Mouse (Mus musculus) CH12.LX (cell line): ENCODE results near the gene Ccnl2. TPM values are rescaled to one million over a fixed set of nuclear protein-coding genes. Genes with fewer than 3 reads are reported as not detected.

Source experiments
- DNase-seq: peaks from one replicate; pipeline ENCODE4 v3.0.0-alpha.2; 2013; ENCODE audit errors: extremely low read depth
- H3K27ac ChIP-seq: 2 replicates; pipeline ENCODE4 v1.5.1; 2012; ENCODE audit warnings: low read depth, mild to moderate bottlenecking, control low read depth, moderate library complexity; ENCODE audit not compliant: insufficient read depth
- H3K27me3 ChIP-seq: replicated peaks from 2 replicates; pipeline ENCODE3; 2012; ENCODE audit warnings: inconsistent platforms
- H3K36me3 ChIP-seq, 2 experiments: replicated peaks in 1 of 2; 2 replicates each; pipeline versions ENCODE3 to v1.6.1; 2012; ENCODE audit warnings: inconsistent platforms in 1 of 2, low read length in 1 of 2, mild to moderate bottlenecking in 1 of 2, mixed read lengths in 1 of 2, moderate library complexity in 1 of 2; ENCODE audit not compliant: control insufficient read depth in 1 of 2, insufficient read depth in 1 of 2
- H3K4me1 ChIP-seq, 2 experiments: 2 replicates each; pipeline ENCODE4 v1.6.1; 2012; ENCODE audit warnings: inconsistent platforms in 1 of 2, moderate library complexity in 1 of 2; ENCODE audit not compliant: insufficient read depth in 2 of 2, control insufficient read depth in 1 of 2
- H3K4me2 ChIP-seq: 2 replicates; pipeline ENCODE4 v1.6.1; 2012; ENCODE audit warnings: low read depth, mild to moderate bottlenecking, control low read depth; ENCODE audit not compliant: poor library complexity, insufficient read depth, severe bottlenecking
- H3K4me3 ChIP-seq, 3 experiments: fragments of 150-350 bp in 1 of 3; sonication (generic) in 1 of 3; replicated peaks in 1 of 3; 2 replicates each; pipeline versions ENCODE3 to v1.5.1; 2011 to 2012; ENCODE audit warnings: low read depth in 2 of 3, low read length in 2 of 3, mild to moderate bottlenecking in 2 of 3, moderate library complexity in 2 of 3, control low read depth in 1 of 3, improper control_type of control experiment in 1 of 3, inconsistent platforms in 1 of 3, mixed read lengths in 1 of 3; ENCODE audit not compliant: poor library complexity in 1 of 3
- H3K79me2 ChIP-seq: replicated peaks from 2 replicates; pipeline ENCODE4 v1.6.1; 2012; ENCODE audit warnings: mild to moderate bottlenecking, moderate library complexity; ENCODE audit not compliant: control insufficient read depth, poor library complexity, insufficient read depth, severe bottlenecking; ENCODE audit errors: extremely low read depth
- H3K9ac ChIP-seq: 2 replicates; pipeline ENCODE4 v1.6.1; 2012; ENCODE audit warnings: low read depth, mild to moderate bottlenecking, control low read depth, moderate library complexity; ENCODE audit not compliant: insufficient read depth
- H3K9me3 ChIP-seq: replicated peaks from 2 replicates; pipeline ENCODE3; 2012; ENCODE audit warnings: low read length, inconsistent platforms, mixed read lengths
- CHD2 ChIP-seq: IDR thresholded peaks from 2 replicates; pipeline ENCODE4 v1.6.1; 2011; ENCODE audit warnings: low read length, improper control_type of control experiment
- E2F4 ChIP-seq: IDR thresholded peaks from 2 replicates; pipeline ENCODE4 v1.6.1; 2011; ENCODE audit warnings: low read depth, low read length, improper control_type of control experiment; ENCODE audit not compliant: insufficient replicate concordance
- EP300 ChIP-seq: IDR thresholded peaks from 2 replicates; pipeline ENCODE4 v1.6.1; 2011; ENCODE audit warnings: low read length, improper control_type of control experiment
- HCFC1 ChIP-seq: IDR thresholded peaks from 2 replicates; pipeline ENCODE4 v1.6.1; 2012; ENCODE audit warnings: low read depth, mild to moderate bottlenecking, inconsistent platforms, low read length, improper control_type of control experiment
- JUND ChIP-seq: conservative IDR thresholded peaks from 2 replicates; pipeline ENCODE4 v1.6.1; 2011; ENCODE audit warnings: low read depth, low read length, improper control_type of control experiment
- KAT2A ChIP-seq: IDR thresholded peaks from 2 replicates; pipeline ENCODE4 v1.6.1; 2012; ENCODE audit warnings: low read length, improper control_type of control experiment, inconsistent platforms; ENCODE audit not compliant: insufficient replicate concordance
- POLR2AphosphoS2 ChIP-seq: IDR thresholded peaks from 2 replicates; pipeline ENCODE4 v1.6.1; 2011; ENCODE audit warnings: low read depth, low read length, improper control_type of control experiment
- SIN3A ChIP-seq: IDR thresholded peaks from 2 replicates; pipeline ENCODE4 v1.6.1; 2012; ENCODE audit warnings: low read length, improper control_type of control experiment, inconsistent platforms
- USF2 ChIP-seq: conservative IDR thresholded peaks from 2 replicates; pipeline ENCODE4 v1.6.1; 2011; ENCODE audit warnings: low read depth, low read length, improper control_type of control experiment
- ZKSCAN1 ChIP-seq: IDR thresholded peaks from 2 replicates; pipeline ENCODE4 v1.6.1; 2012; ENCODE audit warnings: low read depth, inconsistent platforms, low read length, improper control_type of control experiment, borderline replicate concordance
- ZMIZ1 ChIP-seq: IDR thresholded peaks from 2 replicates; pipeline ENCODE4 v1.6.1; 2012; ENCODE audit warnings: low read depth, mild to moderate bottlenecking, inconsistent platforms, low read length, improper control_type of control experiment
- ZNF384 ChIP-seq: IDR thresholded peaks from 2 replicates; pipeline ENCODE4 v1.6.1; 2012; ENCODE audit warnings: low read depth, low read length, improper control_type of control experiment, inconsistent platforms
- dilution Hi-C: fragments of 300-500 bp; cut with MboI; formaldehyde crosslinking; loops from 2 replicates; pipeline ENCODE4 v1.14.3; 2020; ENCODE audit warnings: low sequenced_read_pairs; ENCODE audit not compliant: extremely low pct_unique_long_range_greater_than_20kb, extremely low pct_ligation_motif_present
- in situ Hi-C: fragments of 300-500 bp; cut with MboI; formaldehyde crosslinking; loops from 3 replicates; pipeline ENCODE4 v1.14.3; 2019; ENCODE audit warnings: low sequenced_read_pairs, low pct_ligation_motif_present, low pct_unique_long_range_greater_than_20kb, mixed read lengths
- polyA plus RNA-seq: library from polyadenylated mRNA; unstranded; fragments of >175 nt; gene quantifications from 2 replicates; pipeline ENCODE4 v1.2.1, GENCODE M21; 2012; ENCODE audit warnings: low read depth; ENCODE audit not compliant: insufficient read length
- total RNA-seq, 2 experiments: library from RNA; depleted of rRNA; stranded (reverse); fragments of 300-350 nt in 1 of 2; fragments of >200 nt in 1 of 2; gene quantifications; 2 replicates each; pipeline ENCODE4 v1.2.3; 2012 to 2014

Ccnl2 gene
- total and polyA plus RNA-seq, 3 experiments, result 59.6 to 67.7 (median 63.7) TPM

DNA sequence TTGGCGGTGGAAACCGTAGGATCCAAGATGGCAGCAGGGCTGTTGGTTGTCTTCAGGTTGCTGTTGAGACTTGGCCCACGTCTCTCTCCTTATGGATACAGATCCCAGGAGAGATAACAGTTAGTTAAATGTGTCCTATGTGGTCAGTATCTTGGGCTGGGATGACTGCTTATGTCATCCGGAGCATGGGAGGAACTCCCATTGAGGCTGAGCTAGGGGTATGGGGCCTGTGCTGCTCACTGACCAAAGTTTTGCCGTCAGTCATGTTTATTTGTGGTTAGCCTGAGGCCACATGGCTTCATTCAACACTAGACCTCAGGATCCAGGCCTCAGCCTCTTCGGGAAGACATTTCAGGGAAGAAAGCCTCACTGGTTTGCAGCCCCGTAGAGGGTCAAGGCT lies 59.1 kb downstream of the Ccnl2 start:
- Histone ChIP-seq H3K9ac (no peak overlapping the region), H3K4me3 (no peak overlapping the region), H3K36me3 (peaks cover 50 to 60% of the 10 kb centered on the region in 2 experiments), H3K27ac (no peak overlapping the region), H3K79me2 (peaks cover 31% of the 10 kb centered on the region), H3K9me3 (no peaks in the 10 kb centered on the region), H3K4me1 (peaks cover 24 to 36% of the 10 kb centered on the region in 2 experiments), H3K4me2 (no peak overlapping the region), H3K27me3 (no peaks in the 10 kb centered on the region)
- in situ Hi-C loops (no loop called here), dilution Hi-C loops (no loop called here)
- no peak for DNase-seq
- TF ChIP-seq USF2, result no peak
- no peak for TF ChIP-seq JUND
- TF ChIP-seq SIN3A, result no peak
- no peak for TF ChIP-seq KAT2A
- TF ChIP-seq HCFC1, result no peak
- TF ChIP-seq CHD2, result no peak
- no peak for TF ChIP-seq ZKSCAN1
- no peak for TF ChIP-seq ZMIZ1
- TF ChIP-seq EP300, result no peak
- no peak for TF ChIP-seq POLR2AphosphoS2
- no peak for TF ChIP-seq E2F4
- TF ChIP-seq ZNF384, result no peak

Other genes with a start within 250 kb of the Ccnl2 start
Only the 20 nearest of the 28 such genes appear.
- gene Mmp23, start 159.1 kb upstream of the Ccnl2 start, total RNA-seq (2012; rRNA removed), result 3.3 and 7.9 TPM in 2 replicates
- gene Mmp23, start 159.1 kb upstream of the Ccnl2 start, total RNA-seq (2014; rRNA removed), result 0.74 and 1.1 TPM in 2 replicates
- gene Mmp23, start 159.1 kb upstream of the Ccnl2 start, polyA plus RNA-seq, result 0.95 and 2.0 TPM in 2 replicates
- gene Mib2, start 143.3 kb upstream of the Ccnl2 start, total RNA-seq (2012; rRNA removed), result 24.8 and 66.5 TPM in 2 replicates
- 17.6 and 19.0 TPM in 2 replicates for gene Mib2, start 143.3 kb upstream of the Ccnl2 start, total RNA-seq (2014; rRNA removed)
- 23.6 and 25.5 TPM in 2 replicates for gene Mib2, start 143.3 kb upstream of the Ccnl2 start, polyA plus RNA-seq
- gene Fndc10, start 118.1 kb upstream of the Ccnl2 start, total RNA-seq (2012; rRNA removed), result 2.4 and 3.2 TPM in 2 replicates
- 0.96 and 1.7 TPM in 2 replicates for gene Fndc10, start 118.1 kb upstream of the Ccnl2 start, total RNA-seq (2014; rRNA removed)
- gene Fndc10, start 118.1 kb upstream of the Ccnl2 start, polyA plus RNA-seq, result 1.3 and 1.4 TPM in 2 replicates
- gene Ssu72, start 107.7 kb upstream of the Ccnl2 start, total RNA-seq (2012; rRNA removed), result 169 and 172 TPM in 2 replicates
- gene Ssu72, start 107.7 kb upstream of the Ccnl2 start, total RNA-seq (2014; rRNA removed), result 245 TPM in 2 replicates
- gene Ssu72, start 107.7 kb upstream of the Ccnl2 start, polyA plus RNA-seq, result 140 and 160 TPM in 2 replicates
- gene Tmem240, start 77.7 kb upstream of the Ccnl2 start, total RNA-seq (2012; rRNA removed), result 0.34 and 0.38 TPM in 2 replicates
- gene Tmem240, start 77.7 kb upstream of the Ccnl2 start, total RNA-seq (2014; rRNA removed), result not detected in 2 replicates
- gene Tmem240, start 77.7 kb upstream of the Ccnl2 start, polyA plus RNA-seq, result 0.11 and 0.14 TPM in 2 replicates
- 154 and 175 TPM in 2 replicates for gene Atad3a, start 51.4 kb upstream of the Ccnl2 start, total RNA-seq (2012; rRNA removed)
- 133 and 135 TPM in 2 replicates for gene Atad3a, start 51.4 kb upstream of the Ccnl2 start, total RNA-seq (2014; rRNA removed)
- gene Atad3a, start 51.4 kb upstream of the Ccnl2 start, polyA plus RNA-seq, result 182 and 216 TPM in 2 replicates
- gene Vwa1, start 37.8 kb upstream of the Ccnl2 start, total RNA-seq (2012; rRNA removed), result 1.2 and 1.8 TPM in 2 replicates
- gene Vwa1, start 37.8 kb upstream of the Ccnl2 start, total RNA-seq (2014; rRNA removed), result 0.12 and 0.15 TPM in 2 replicates
- 0.12 and 0.13 TPM in 2 replicates for gene Vwa1, start 37.8 kb upstream of the Ccnl2 start, polyA plus RNA-seq
- gene Tmem88b, start 26.6 kb upstream of the Ccnl2 start, total RNA-seq (2012; rRNA removed), result 0.04 TPM in 2 replicates
- not detected in 2 replicates for gene Tmem88b, start 26.6 kb upstream of the Ccnl2 start, total RNA-seq (2014; rRNA removed)
- not detected in 2 replicates for gene Tmem88b, start 26.6 kb upstream of the Ccnl2 start, polyA plus RNA-seq
- not detected in 2 replicates for gene Ankrd65, start 22.1 kb upstream of the Ccnl2 start, total RNA-seq (2012; rRNA removed)
- gene Ankrd65, start 22.1 kb upstream of the Ccnl2 start, total RNA-seq (2014; rRNA removed), result not detected in 2 replicates
- not detected in 2 replicates for gene Ankrd65, start 22.1 kb upstream of the Ccnl2 start, polyA plus RNA-seq
- 146 and 238 TPM in 2 replicates for gene Mrpl20, start 9.6 kb upstream of the Ccnl2 start, total RNA-seq (2012; rRNA removed)
- gene Mrpl20, start 9.6 kb upstream of the Ccnl2 start, total RNA-seq (2014; rRNA removed), result 230 and 244 TPM in 2 replicates
- 193 and 212 TPM in 2 replicates for gene Mrpl20, start 9.6 kb upstream of the Ccnl2 start, polyA plus RNA-seq
- gene Aurkaip1, start 18.8 kb downstream of the Ccnl2 start, total RNA-seq (2012; rRNA removed), result 142 and 149 TPM in 2 replicates
- gene Aurkaip1, start 18.8 kb downstream of the Ccnl2 start, total RNA-seq (2014; rRNA removed), result 162 and 182 TPM in 2 replicates
- 138 and 141 TPM in 2 replicates for gene Aurkaip1, start 18.8 kb downstream of the Ccnl2 start, polyA plus RNA-seq
- 17.2 and 24.0 TPM in 2 replicates for gene Mxra8, start 27.2 kb downstream of the Ccnl2 start, total RNA-seq (2012; rRNA removed)
- 8.8 and 10.8 TPM in 2 replicates for gene Mxra8, start 27.2 kb downstream of the Ccnl2 start, total RNA-seq (2014; rRNA removed)
- gene Mxra8, start 27.2 kb downstream of the Ccnl2 start, polyA plus RNA-seq, result 10.8 and 12.4 TPM in 2 replicates
- 52.1 and 55.1 TPM in 2 replicates for gene Dvl1, start 34.9 kb downstream of the Ccnl2 start, total RNA-seq (2012; rRNA removed)
- gene Dvl1, start 34.9 kb downstream of the Ccnl2 start, total RNA-seq (2014; rRNA removed), result 25.8 and 28.5 TPM in 2 replicates
- gene Dvl1, start 34.9 kb downstream of the Ccnl2 start, polyA plus RNA-seq, result 21.4 and 23.9 TPM in 2 replicates
- gene Tas1r3, start 50.9 kb downstream of the Ccnl2 start, total RNA-seq (2012; rRNA removed), result 0.63 and 0.89 TPM in 2 replicates
- 0.09 and 0.15 TPM in 2 replicates for gene Tas1r3, start 50.9 kb downstream of the Ccnl2 start, total RNA-seq (2014; rRNA removed)
- gene Tas1r3, start 50.9 kb downstream of the Ccnl2 start, polyA plus RNA-seq, result 0.34 and 0.47 TPM in 2 replicates
- gene Cptp, start 57.0 kb downstream of the Ccnl2 start, total RNA-seq (2012; rRNA removed), result 12.1 and 16.2 TPM in 2 replicates
- gene Cptp, start 57.0 kb downstream of the Ccnl2 start, total RNA-seq (2014; rRNA removed), result 8.0 and 9.0 TPM in 2 replicates
- 15.5 and 16.5 TPM in 2 replicates for gene Cptp, start 57.0 kb downstream of the Ccnl2 start, polyA plus RNA-seq
- gene Ints11, start 57.1 kb downstream of the Ccnl2 start, total RNA-seq (2012; rRNA removed), result 97.6 and 103 TPM in 2 replicates
- gene Ints11, start 57.1 kb downstream of the Ccnl2 start, total RNA-seq (2014; rRNA removed), result 83.9 and 88.9 TPM in 2 replicates
- gene Ints11, start 57.1 kb downstream of the Ccnl2 start, polyA plus RNA-seq, result 72.5 and 77.1 TPM in 2 replicates
- gene Pusl1, start 79.3 kb downstream of the Ccnl2 start, total RNA-seq (2012; rRNA removed), result 45.7 and 61.4 TPM in 2 replicates
- 32.1 and 38.0 TPM in 2 replicates for gene Pusl1, start 79.3 kb downstream of the Ccnl2 start, total RNA-seq (2014; rRNA removed)
- 29.5 and 37.5 TPM in 2 replicates for gene Pusl1, start 79.3 kb downstream of the Ccnl2 start, polyA plus RNA-seq
- 10.7 and 13.1 TPM in 2 replicates for gene Acap3, start 79.3 kb downstream of the Ccnl2 start, total RNA-seq (2012; rRNA removed)
- 4.2 and 4.3 TPM in 2 replicates for gene Acap3, start 79.3 kb downstream of the Ccnl2 start, total RNA-seq (2014; rRNA removed)
- gene Acap3, start 79.3 kb downstream of the Ccnl2 start, polyA plus RNA-seq, result 10.5 and 13.4 TPM in 2 replicates
- 73.5 and 112 TPM in 2 replicates for gene Ube2j2, start 131.3 kb downstream of the Ccnl2 start, total RNA-seq (2012; rRNA removed)
- gene Ube2j2, start 131.3 kb downstream of the Ccnl2 start, total RNA-seq (2014; rRNA removed), result 137 and 145 TPM in 2 replicates
- gene Ube2j2, start 131.3 kb downstream of the Ccnl2 start, polyA plus RNA-seq, result 144 and 150 TPM in 2 replicates
- 21.0 and 21.1 TPM in 2 replicates for gene C1qtnf12, start 149.8 kb downstream of the Ccnl2 start, total RNA-seq (2012; rRNA removed)
- 24.5 and 25.3 TPM in 2 replicates for gene C1qtnf12, start 149.8 kb downstream of the Ccnl2 start, total RNA-seq (2014; rRNA removed)
- gene C1qtnf12, start 149.8 kb downstream of the Ccnl2 start, polyA plus RNA-seq, result 25.0 and 27.6 TPM in 2 replicates